In genomic region chr15:3979061-3979848, GRCm38 (mm10) we compare ENCODE assay signal across 8 mouse cellular contexts. TPM values are rescaled to one million over a fixed set of nuclear protein-coding genes. Genes with fewer than 3 reads are reported as not detected.
A peak's percentile ranks its signal among the peaks of the same experiment; 100 is the strongest.
DNase-seq lines count a peak whose midpoint lies in the region; ATAC-seq and TF ChIP-seq lines count a peak whose summit lies in the region.

TSS of gene Fbxo4 (minus strand) at chr15:3979573.

- peak; percentile 50; the same call in 1 of the 2 replicates for TF ChIP-seq POLR2A in lung, adult 2 months (IDR thresholded peaks at IDR 0.05; ENCODE audit: borderline replicate concordance, extremely low read depth, low read depth, low read length)

- no peak for TF ChIP-seq CTCF in layer of hippocampus, adult 2 months (conservative IDR thresholded peaks at IDR 0.05)
- TF ChIP-seq CTCF in lung, adult 2 months (IDR thresholded peaks at IDR 0.05; ENCODE audit: insufficient read depth, low read length) = no peak

- no peaks in the 10 kb centered on the region for H3K4me1 ChIP-seq in lung, adult 2 months (ENCODE audit: control insufficient read depth, insufficient read depth, low read length)
- H3K4me1 ChIP-seq in neural tube, embryonic 15.5 days = peaks cover 5% of the 10 kb centered on the region; the same call in 1 of the 2 replicates

- peak within 1 kb of the TSS; percentile 100 for H3K27ac ChIP-seq in layer of hippocampus, adult 2 months
- H3K27ac ChIP-seq in neural tube, embryonic 15.5 days (replicated peaks) = peak within 1 kb of the TSS; percentile 92

- H3K9me3 ChIP-seq in neural tube, embryonic 15.5 days (replicated peaks) = no peaks in the 10 kb centered on the region

- peak; percentile 93 for ATAC-seq in neural tube, embryonic 15.5 days (ENCODE audit: low FRiP score)

- peak within 1 kb of the TSS; percentile 64 for H3K4me2 ChIP-seq in neural tube, embryonic 15.5 days

- under 1% methylated on average over 61 of the region's 61 CpGs for WGBS in lung, adult 2 months
- under 1% methylated on average over 50 of the region's 61 CpGs for WGBS in neural tube, embryonic 15.5 days

- peak; percentile 70 for DNase-seq in MEL-GATA-1-ER (ENCODE audit: extremely low read depth, low read depth)
- peak; percentile 86 for DNase-seq in cerebellum, adult 8-10 months
- peak; percentile 53 for DNase-seq in forelimb bud, embryonic 11.5 days (ENCODE audit: low read depth, low spot score)
- peak; percentile 90 for DNase-seq in heart, postnatal 4 days
- peak; percentile 65 to 71 for DNase-seq in layer of hippocampus, adult 2 months (ENCODE audit: low spot score in 2 of 2)
- DNase-seq in lung, adult 2 months = peak; percentile 89
- DNase-seq in testis, postnatal 14 days (ENCODE audit: low spot score) = peak; percentile 83

- H3K36me3 ChIP-seq in neural tube, embryonic 15.5 days = peaks cover 8% of the 10 kb centered on the region; the same call in 1 of the 2 replicates

- H3K9ac ChIP-seq in neural tube, embryonic 15.5 days (replicated peaks) = peak within 1 kb of the TSS; percentile 88

- peak within 1 kb of the TSS; percentile 69 for H3K4me3 ChIP-seq in layer of hippocampus, adult 2 months
- H3K4me3 ChIP-seq in lung, adult 2 months (replicated peaks; ENCODE audit: extremely low read depth, low read depth, low read length) = peak within 1 kb of the TSS; percentile 88
- H3K4me3 ChIP-seq in neural tube, embryonic 15.5 days (replicated peaks) = peak within 1 kb of the TSS; percentile 63

- no peaks in the 10 kb centered on the region for H3K27me3 ChIP-seq in neural tube, embryonic 15.5 days (replicated peaks)

RNA-seq across cellular contexts. Expression of gene Fbxo4, which starts in this region (rescaled TPM):
- 10 to 100 TPM; 11.2 to 12.2 TPM for total RNA-seq in heart, postnatal 4 days (2021)
- 1 to 10 TPM; 9.0 to 9.6 TPM for total RNA-seq in layer of hippocampus, adult 2 months (2021)
- polyA plus RNA-seq in lung, adult 2 months (2012; rRNA removed) = 12.5 and 14.6 TPM in 2 replicates
- polyA plus RNA-seq in neural tube, embryonic 15.5 days (2015; fragmentation: Nextera tagmentation; extraction: Ambion mirVana) = 9.0 and 10.7 TPM in 2 replicates

Comparison
In these comparisons a context has a peak if more than half of its experiments do, and no peak if none do; other contexts are left out.
1. Peak in every context shown above with its lines: DNase-seq, ATAC-seq, H3K4me3 ChIP-seq and H3K27ac ChIP-seq.